Mouse (Mus musculus) forebrain, embryonic 15.5 days (tissue): ENCODE data around the gene 4930415O20Rik. TPM values are rescaled to one million over a fixed set of nuclear protein-coding genes. Genes with fewer than 3 reads are reported as not detected.

Experiments used
- ATAC-seq: fragments of 200-750 bp; cut with Nextera tagmentation; replicated peaks from 2 replicates; pipeline ENCODE4 v1.8.0; 2017; ENCODE audit warnings: mild to moderate bottlenecking, moderate TSS enrichment, moderate library complexity
- H3K27ac ChIP-seq: fragments of 300-500 bp; sonication (generic); replicated peaks from 2 replicates; pipeline ENCODE4 v1.5.1; 2015; ENCODE audit warnings: mild to moderate bottlenecking, inconsistent platforms
- H3K27me3 ChIP-seq: fragments of 300-500 bp; sonication (generic); 2 replicates; pipeline ENCODE4 v1.6.1; 2015; ENCODE audit warnings: inconsistent platforms
- H3K36me3 ChIP-seq: fragments of 300-500 bp; sonication (generic); 2 replicates; pipeline ENCODE4 v1.6.1; 2015; ENCODE audit warnings: mild to moderate bottlenecking, inconsistent platforms
- H3K4me1 ChIP-seq: fragments of 300-500 bp; sonication (generic); 2 replicates; pipeline ENCODE4 v1.6.1; 2015; ENCODE audit warnings: inconsistent platforms
- H3K4me2 ChIP-seq: fragments of 300-500 bp; sonication (generic); replicated peaks from 2 replicates; pipeline ENCODE4 v1.6.1; 2015; ENCODE audit warnings: mild to moderate bottlenecking, inconsistent platforms
- H3K4me3 ChIP-seq: fragments of 300-500 bp; sonication (generic); 2 replicates; pipeline ENCODE4 v1.5.1; 2015; ENCODE audit warnings: mild to moderate bottlenecking, inconsistent platforms
- H3K9ac ChIP-seq: fragments of 300-500 bp; sonication (generic); replicated peaks from 2 replicates; pipeline ENCODE4 v1.6.1; 2015; ENCODE audit warnings: mild to moderate bottlenecking, inconsistent platforms
- H3K9me3 ChIP-seq: fragments of 300-500 bp; sonication (generic); 2 replicates; pipeline ENCODE4 v1.6.1; 2016; ENCODE audit warnings: inconsistent platforms
- WGBS: fragments of 180-500 bp; shearing (Covaris S2); methylation state at CpG from one replicate; pipeline ENCODE4 v1.1.7; 2015; ENCODE audit warnings: mixed read lengths; 5-methylcytosine and 5-hydroxymethylcytosine counted together
- polyA plus RNA-seq: library from polyadenylated mRNA; unstranded; fragments of >200 nt; fragmentation: Nextera tagmentation; extraction: Ambion mirVana; gene quantifications from 2 replicates; pipeline ENCODE4 v1.2.1, GENCODE M21; 2015

Gene 4930415O20Rik
- polyA plus RNA-seq, 1 experiment from 2014 or later: 0.56 TPM

- 2% methylated on average over 21 of the region's 21 CpGs for WGBS
- no peak; the same call in 1 of the 2 replicates for ATAC-seq
- Histone ChIP-seq H3K27me3 (no peaks in the 10 kb centered on the region; the same call in 1 of the 2 replicates), H3K9ac (peak overlapping the region; percentile 91), H3K4me3 (peak overlapping the region; percentile 76), H3K36me3 (peaks cover 15% of the 10 kb centered on the region), H3K4me1 (peaks cover 54% of the 10 kb centered on the region), H3K9me3 (no peaks in the 10 kb centered on the region), H3K4me2 (peak overlapping the region; percentile 86), H3K27ac (peak overlapping the region; percentile 98)
Measured at GRCm38 (mm10) chr15:98635291-98635841, 64.6 kb downstream of the 4930415O20Rik start.

- Histone ChIP-seq H3K27ac (peak overlapping the region; percentile 21; the same call in 1 of the 2 replicates), H3K9me3 (no peaks in the 10 kb centered on the region), H3K4me3 (peak overlapping the region; percentile 76), H3K4me2 (peak overlapping the region; percentile 86), H3K4me1 (peaks cover 49% of the 10 kb centered on the region), H3K9ac (peak overlapping the region; percentile 91), H3K27me3 (no peaks in the 10 kb centered on the region; the same call in 1 of the 2 replicates), H3K36me3 (peaks cover 27% of the 10 kb centered on the region)
- ATAC-seq: no peak
- 17% methylated on average over 5 of the region's 5 CpGs for WGBS
Measured at GRCm38 (mm10) chr15:98636517-98636916, 65.7 kb downstream of the 4930415O20Rik start.

DNA sequence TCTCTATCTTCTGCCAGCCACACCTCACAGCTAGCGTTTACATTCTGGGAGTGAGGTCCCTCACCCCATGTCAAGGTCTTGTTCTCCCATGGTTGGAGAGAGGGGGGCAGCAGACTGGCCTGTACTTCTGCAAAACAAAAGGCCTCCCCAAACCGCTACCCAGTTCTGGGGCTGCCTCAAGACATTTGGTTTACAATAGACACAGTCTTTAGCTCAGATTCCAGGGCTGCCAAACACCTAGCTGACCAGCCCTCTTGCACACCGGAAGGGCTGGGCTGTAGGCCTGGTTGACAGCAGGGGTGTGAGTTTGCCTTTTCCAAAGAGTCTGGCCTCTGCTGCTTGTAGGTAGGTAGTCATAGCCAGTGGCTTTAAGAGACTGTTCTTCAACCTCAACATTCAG is 66.4 kb downstream of the 4930415O20Rik start:
- H3K9me3 ChIP-seq: no peaks in the 10 kb centered on the region
- peaks cover 43% of the 10 kb centered on the region for H3K4me1 ChIP-seq
- H3K27me3 ChIP-seq: no peaks in the 10 kb centered on the region
- H3K4me2 ChIP-seq: peak overlapping the region; percentile 86
- H3K4me3 ChIP-seq: peak overlapping the region; percentile 76
- no peak for ATAC-seq
- H3K9ac ChIP-seq: peak overlapping the region; percentile 91; the same call in 1 of the 2 replicates
- peaks cover 33% of the 10 kb centered on the region for H3K36me3 ChIP-seq
- 36% methylated on average over 3 of the region's 3 CpGs for WGBS
- H3K27ac ChIP-seq: no peak overlapping the region

Other genes starting within 250 kb of the 4930415O20Rik start
- gene Olfr284, start 230.0 kb upstream of the 4930415O20Rik start, polyA plus RNA-seq: not detected in 2 replicates
- not detected in 2 replicates for gene Olfr283, start 190.1 kb upstream of the 4930415O20Rik start, polyA plus RNA-seq
- not detected in 2 replicates for gene Olfr282, start 139.8 kb upstream of the 4930415O20Rik start, polyA plus RNA-seq
- not detected in 2 replicates for gene Olfr281, start 118.4 kb upstream of the 4930415O20Rik start, polyA plus RNA-seq
- not detected in 2 replicates for gene OR5BS1P, start 101.1 kb upstream of the 4930415O20Rik start, polyA plus RNA-seq
- not detected in 2 replicates for gene Lalba, start 88.3 kb upstream of the 4930415O20Rik start, polyA plus RNA-seq
- gene Olfr279, start 78.6 kb upstream of the 4930415O20Rik start, polyA plus RNA-seq: not detected in 2 replicates
- gene Kansl2, start 36.7 kb upstream of the 4930415O20Rik start, polyA plus RNA-seq: 140 and 152 TPM in 2 replicates
- 66.5 and 72.0 TPM in 2 replicates for gene Ccnt1, start 81 bp upstream of the 4930415O20Rik start, polyA plus RNA-seq
- 12.5 and 13.8 TPM in 2 replicates for gene Adcy6, start 39.1 kb downstream of the 4930415O20Rik start, polyA plus RNA-seq
- gene Cacnb3, start 59.8 kb downstream of the 4930415O20Rik start, polyA plus RNA-seq: 134 and 138 TPM in 2 replicates
- 23.5 and 25.0 TPM in 2 replicates for gene Ddx23, start 91.9 kb downstream of the 4930415O20Rik start, polyA plus RNA-seq
- 11.0 and 12.8 TPM in 2 replicates for gene Rnd1, start 106.5 kb downstream of the 4930415O20Rik start, polyA plus RNA-seq
- gene Ccdc65, start 137.2 kb downstream of the 4930415O20Rik start, polyA plus RNA-seq: 2.3 and 4.3 TPM in 2 replicates
- gene Fkbp11, start 157.2 kb downstream of the 4930415O20Rik start, polyA plus RNA-seq: 3.5 and 3.6 TPM in 2 replicates
- gene Arf3, start 192.2 kb downstream of the 4930415O20Rik start, polyA plus RNA-seq: 82.3 and 88.2 TPM in 2 replicates
- not detected in 2 replicates for gene Wnt10b, start 207.1 kb downstream of the 4930415O20Rik start, polyA plus RNA-seq
- gene Wnt1, start 218.9 kb downstream of the 4930415O20Rik start, polyA plus RNA-seq: 0.19 and 0.25 TPM in 2 replicates
- 0.46 and 0.47 TPM in 2 replicates for gene Ddn, start 238.5 kb downstream of the 4930415O20Rik start, polyA plus RNA-seq